Mouse (Mus musculus) forebrain, embryonic 16.5 days (tissue): ENCODE results near the gene Rad51c. TPM values are rescaled to one million over a fixed set of nuclear protein-coding genes. Genes with fewer than 3 reads are reported as not detected.
A peak's percentile ranks its signal among the peaks of the same experiment; 100 is the strongest.

Experiments used
- ATAC-seq: fragments of 200-750 bp; cut with Nextera tagmentation; 2 replicates; pipeline ENCODE4 v1.8.0; 2017; ENCODE audit warnings: mild to moderate bottlenecking, moderate library complexity
- H3K27ac ChIP-seq: fragments of 300-500 bp; sonication (generic); 2 replicates; pipeline ENCODE4 v1.5.1; 2014; ENCODE audit warnings: low read length, control low read depth
- H3K27me3 ChIP-seq: fragments of 300-500 bp; sonication (generic); replicated peaks from 2 replicates; pipeline ENCODE4 v1.6.1; 2014; ENCODE audit warnings: low read length; ENCODE audit not compliant: control insufficient read depth, insufficient read depth
- H3K36me3 ChIP-seq: fragments of 300-500 bp; sonication (generic); 2 replicates; pipeline ENCODE4 v1.6.1; 2014; ENCODE audit not compliant: control insufficient read depth, insufficient read depth
- H3K4me1 ChIP-seq: fragments of 300-500 bp; sonication (generic); replicated peaks from 2 replicates; pipeline ENCODE4 v1.6.1; 2014; ENCODE audit warnings: low read length; ENCODE audit not compliant: control insufficient read depth, insufficient read depth
- H3K4me2 ChIP-seq: fragments of 300-500 bp; sonication (generic); 2 replicates; pipeline ENCODE4 v1.6.1; 2014; ENCODE audit warnings: mild to moderate bottlenecking, low read length, control low read depth
- H3K4me3 ChIP-seq: fragments of 300-500 bp; sonication (generic); replicated peaks from 2 replicates; pipeline ENCODE4 v1.5.1; 2014; ENCODE audit warnings: mild to moderate bottlenecking, low read length, control low read depth
- H3K9ac ChIP-seq: fragments of 300-500 bp; sonication (generic); replicated peaks from 2 replicates; pipeline ENCODE4 v1.6.1; 2014; ENCODE audit warnings: low read depth, low read length, control low read depth
- H3K9me3 ChIP-seq: fragments of 300-500 bp; sonication (generic); 2 replicates; pipeline ENCODE4 v1.6.1; 2016; ENCODE audit warnings: low read length; ENCODE audit not compliant: control insufficient read depth
- WGBS: fragments of 180-500 bp; shearing (Covaris S2); extraction: QIAGEN DNeasy Blood & Tissue Kit; methylation state at CpG from one replicate; pipeline ENCODE4 v1.1.7; 2014; 5-methylcytosine and 5-hydroxymethylcytosine counted together
- polyA plus RNA-seq: library from polyadenylated mRNA; unstranded; fragments of >200 nt; fragmentation: Nextera tagmentation; extraction: Ambion mirVana; gene quantifications from 2 replicates; pipeline ENCODE4 v1.2.1, GENCODE M21; 2015

Gene Rad51c
- polyA plus RNA-seq, 1 experiment from 2014 or later = 7.4 TPM

DNA sequence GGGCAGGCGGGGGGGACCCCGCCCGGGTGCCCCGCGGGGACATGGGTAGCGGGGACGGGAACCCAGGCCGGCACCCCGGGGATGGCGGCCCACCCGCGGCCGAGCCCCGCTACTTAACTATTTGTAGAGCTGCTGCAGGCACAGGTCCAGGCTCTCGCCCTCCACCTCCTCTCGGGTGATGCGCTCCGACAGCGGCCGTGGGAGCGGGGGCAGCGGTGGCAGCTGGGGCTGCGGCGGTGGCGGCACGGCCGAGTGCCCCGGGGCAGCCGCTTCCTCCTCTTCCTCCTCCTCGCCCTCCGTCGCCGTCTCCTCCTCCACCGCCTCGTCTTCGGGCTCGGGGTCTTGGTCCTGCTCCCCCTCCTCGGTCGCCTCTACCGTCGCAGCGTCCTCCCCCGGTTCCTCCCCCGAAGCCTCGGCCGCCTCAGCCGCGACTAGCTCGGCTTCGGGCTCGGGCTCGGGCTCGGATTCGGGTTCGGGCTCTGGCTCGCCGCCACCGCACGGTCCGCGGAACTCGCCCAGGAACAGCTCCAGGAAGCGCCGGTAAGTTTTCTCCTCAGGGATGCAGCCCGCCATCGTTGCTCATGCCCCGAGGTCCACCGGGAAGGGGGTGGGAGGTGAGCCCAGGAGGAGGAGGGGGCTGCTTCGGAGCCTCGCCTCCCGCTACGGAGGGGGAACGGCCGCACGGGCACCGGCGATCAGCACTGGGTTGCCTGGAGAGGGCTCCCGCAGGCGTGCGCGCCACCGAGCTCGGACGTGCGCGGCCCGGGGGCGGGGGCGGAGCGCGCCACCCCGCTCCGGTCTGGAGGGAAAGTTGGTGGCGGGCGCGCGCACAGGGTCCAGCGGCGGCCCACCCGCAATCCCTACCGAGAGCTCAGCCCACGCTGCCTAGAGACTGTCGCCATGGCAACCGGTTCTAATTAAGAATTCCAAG lies 46.2 kb downstream of the Rad51c start, which contains the start of gene Ppm1e:
Gene Ppm1e, minus strand, starts transcription at position 693 of the 931 bp plus-strand sequence.
- peak; percentile 96 for ATAC-seq
- Histone ChIP-seq H3K9me3 (no peaks in the 10 kb centered on the region), H3K27me3 (no peaks in the 10 kb centered on the region), H3K36me3 (0 out of 2 replicates have a peak, but pooled peaks cover under 1% of the 10 kb centered on the region), H3K27ac (peak within 1 kb of the TSS; percentile 85), H3K4me1 (peaks cover 15% of the 10 kb centered on the region), H3K4me2 (peak within 1 kb of the TSS; percentile 72), H3K9ac (peak within 1 kb of the TSS; percentile 97), H3K4me3 (peak within 1 kb of the TSS; percentile 95)
- WGBS = under 1% methylated on average over 91 of the region's 104 CpGs

DNA sequence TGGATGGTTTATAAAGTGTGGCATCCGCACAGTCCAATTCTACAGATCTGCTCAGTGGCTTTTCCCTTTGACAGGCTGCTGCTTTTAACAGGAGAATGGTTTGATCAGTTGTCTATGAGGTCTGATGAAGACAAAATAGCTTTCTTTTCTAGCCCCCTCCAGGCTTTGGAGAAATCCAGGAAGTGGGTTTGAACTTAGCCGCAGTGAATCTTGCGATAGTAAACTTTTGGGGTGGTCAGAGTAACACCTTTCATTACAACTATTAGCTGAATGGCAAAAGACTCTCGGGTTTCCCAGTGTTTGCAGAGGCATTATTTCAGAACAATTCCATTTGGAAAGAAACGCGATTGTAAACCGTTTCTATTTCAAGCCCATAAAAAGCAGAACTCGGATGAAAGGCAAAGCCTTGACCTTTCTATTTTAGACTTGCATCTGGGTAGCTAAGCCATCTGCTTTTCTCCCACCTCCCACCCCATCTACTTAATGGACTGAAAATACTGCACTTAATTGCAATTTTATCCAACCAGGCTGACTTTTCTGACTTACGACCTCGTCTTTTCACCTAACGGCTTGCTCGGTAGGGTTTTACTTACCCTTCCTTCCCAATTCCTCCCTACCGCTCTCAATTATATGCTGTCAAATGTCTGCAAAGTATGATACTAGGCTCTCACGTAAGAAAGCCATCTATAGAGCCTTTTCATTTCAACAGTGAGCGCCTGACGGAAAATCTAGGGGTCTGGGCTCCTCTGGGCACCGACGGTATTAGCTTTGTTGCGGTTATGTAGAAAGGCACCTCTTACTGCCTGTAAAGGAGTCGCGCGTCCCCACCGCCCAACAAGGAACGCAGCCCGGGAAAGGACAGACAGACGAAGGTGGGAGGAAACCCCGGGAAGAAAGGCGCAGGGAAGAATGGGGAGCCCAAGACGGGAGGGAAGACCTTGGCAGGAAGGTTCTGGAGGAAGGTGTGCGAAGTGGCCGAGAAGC lies 47.1 kb downstream of the Rad51c start:
- H3K4me2 ChIP-seq = peak overlapping the region; percentile 72
- H3K27ac ChIP-seq = peak overlapping the region; percentile 85
- H3K4me1 ChIP-seq = peaks cover 15% of the 10 kb centered on the region
- peak overlapping the region; percentile 97 for H3K9ac ChIP-seq
- H3K9me3 ChIP-seq = no peaks in the 10 kb centered on the region
- peak; percentile 24; the same call in 1 of the 2 replicates for ATAC-seq
- H3K27me3 ChIP-seq = no peaks in the 10 kb centered on the region
- peaks cover 2% of the 10 kb centered on the region; the same call in 1 of the 2 replicates for H3K36me3 ChIP-seq
- WGBS = 4% methylated on average over 31 of the region's 31 CpGs
- H3K4me3 ChIP-seq = peak overlapping the region; percentile 95

GRCm38 (mm10) chr11:87354861-87355260 lies 49.9 kb downstream of the Rad51c start:
- Histone ChIP-seq H3K4me1 (peaks cover 15% of the 10 kb centered on the region), H3K36me3 (peaks cover 2% of the 10 kb centered on the region; the same call in 1 of the 2 replicates), H3K27me3 (no peaks in the 10 kb centered on the region), H3K9ac (no peak overlapping the region), H3K9me3 (no peaks in the 10 kb centered on the region), H3K4me2 (no peak overlapping the region), H3K4me3 (no peak overlapping the region), H3K27ac (no peak overlapping the region)
- 93% methylated on average over 1 of the region's 1 CpGs for WGBS
- no peak for ATAC-seq

DNA sequence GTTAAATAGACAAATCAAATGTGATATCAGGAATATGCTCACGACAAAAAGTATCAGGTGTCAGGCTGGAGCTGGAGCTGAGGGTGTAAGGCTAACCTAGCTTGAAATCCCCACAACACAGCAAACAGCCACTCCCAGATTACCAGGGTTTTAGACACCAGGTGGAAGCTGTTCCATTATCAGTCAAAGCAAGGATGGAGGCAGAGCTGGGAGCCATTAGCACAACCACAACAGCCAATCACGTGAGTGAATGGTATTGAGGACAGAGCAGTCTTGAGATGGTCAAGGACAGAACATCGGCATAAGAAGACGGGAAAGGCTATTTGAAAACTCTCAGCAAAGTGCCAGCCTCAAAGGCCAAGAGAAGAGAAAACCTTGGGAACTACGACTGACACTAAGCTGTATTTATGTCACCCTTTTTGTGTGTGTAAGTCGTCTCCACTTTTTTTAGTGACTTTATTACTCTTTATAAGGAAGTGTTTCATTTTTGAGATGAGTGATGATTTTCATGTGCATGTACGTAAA lies 51.0 kb downstream of the Rad51c start:
- H3K27me3 ChIP-seq = no peaks in the 10 kb centered on the region
- peaks cover 9% of the 10 kb centered on the region for H3K4me1 ChIP-seq
- no peak overlapping the region for H3K4me3 ChIP-seq
- H3K27ac ChIP-seq = no peak overlapping the region
- H3K4me2 ChIP-seq = no peak overlapping the region
- H3K9ac ChIP-seq = no peak overlapping the region
- no peak for ATAC-seq
- WGBS = 86% methylated on average over 7 of the region's 7 CpGs
- no peaks in the 10 kb centered on the region for H3K9me3 ChIP-seq
- H3K36me3 ChIP-seq = peaks cover 2% of the 10 kb centered on the region; the same call in 1 of the 2 replicates

Other genes starting within 250 kb of the Rad51c start
- 23.1 and 26.5 TPM in 2 replicates for gene Ppm1e, start 45.9 kb downstream of the Rad51c start, polyA plus RNA-seq
- 0.63 TPM in 1 of 2 replicates, not detected in the other for gene Tex14, start 111 bp upstream of the Rad51c start, polyA plus RNA-seq
- not detected in 2 replicates for gene Gm11492, start 161.7 kb upstream of the Rad51c start, polyA plus RNA-seq
- gene Sept4, start 163.9 kb upstream of the Rad51c start, polyA plus RNA-seq = 21.9 and 22.9 TPM in 2 replicates
- 65.1 and 71.5 TPM in 2 replicates for gene Mtmr4, start 187.2 kb upstream of the Rad51c start, polyA plus RNA-seq
- 0.45 and 0.46 TPM in 2 replicates for gene Hsf5, start 212.2 kb upstream of the Rad51c start, polyA plus RNA-seq